Mouse (Mus musculus) heart, embryonic 14.5 days (tissue): ENCODE measurements around the gene Tmem178. TPM values are rescaled to one million over a fixed set of nuclear protein-coding genes. Genes with fewer than 3 reads are reported as not detected.

Experiments used
- ATAC-seq: fragments of 200-750 bp; cut with Nextera tagmentation; 2 replicates; pipeline ENCODE4 v1.8.0; 2017; ENCODE audit warnings: low read depth, moderate TSS enrichment; ENCODE audit not compliant: insufficient number of reproducible peaks, insufficient read depth, low FRiP score
- H3K27ac ChIP-seq, 2 experiments: fragments of 200-500 bp in 1 of 2; fragments of 300-500 bp in 1 of 2; sonication (generic) in 1 of 2; replicated peaks in 1 of 2; 2 replicates each; pipeline ENCODE4 v1.5.1; 2012 to 2014; ENCODE audit warnings: low read depth in 2 of 2, low read length in 2 of 2, control low read depth in 1 of 2, mild to moderate bottlenecking in 1 of 2, mixed read lengths in 1 of 2; ENCODE audit not compliant: control insufficient read depth in 1 of 2, insufficient read depth in 1 of 2
- H3K27me3 ChIP-seq: fragments of 300-500 bp; sonication (generic); 2 replicates; pipeline ENCODE4 v1.6.1; 2014; ENCODE audit warnings: mild to moderate bottlenecking, low read length, control low read depth; ENCODE audit not compliant: control insufficient read depth, insufficient read depth
- H3K36me3 ChIP-seq: fragments of 300-500 bp; sonication (generic); 2 replicates; pipeline ENCODE4 v1.6.1; 2014; ENCODE audit warnings: mild to moderate bottlenecking, control low read depth, low read length, mixed read lengths; ENCODE audit not compliant: control insufficient read depth, insufficient read depth
- H3K4me1 ChIP-seq, 2 experiments: fragments of 200-500 bp in 1 of 2; fragments of 300-500 bp in 1 of 2; sonication (generic) in 1 of 2; 2 replicates each; pipeline ENCODE4 v1.6.1; 2012 to 2014; ENCODE audit warnings: low read length in 2 of 2, control low read depth in 1 of 2, mixed read lengths in 1 of 2; ENCODE audit not compliant: control insufficient read depth in 2 of 2, insufficient read depth in 2 of 2
- H3K4me2 ChIP-seq: fragments of 300-500 bp; sonication (generic); 2 replicates; pipeline ENCODE4 v1.6.1; 2014; ENCODE audit warnings: mild to moderate bottlenecking, low read length
- H3K4me3 ChIP-seq, 2 experiments: fragments of 200-500 bp in 1 of 2; fragments of 300-500 bp in 1 of 2; sonication (generic) in 1 of 2; 2 replicates each; pipeline ENCODE4 v1.5.1; 2012 to 2014; ENCODE audit warnings: low read length in 2 of 2, mild to moderate bottlenecking in 2 of 2, control low read depth in 1 of 2, low read depth in 1 of 2, moderate library complexity in 1 of 2; ENCODE audit not compliant: control insufficient read depth in 1 of 2, insufficient read depth in 1 of 2
- H3K9ac ChIP-seq: fragments of 300-500 bp; sonication (generic); 2 replicates; pipeline ENCODE4 v1.6.1; 2014; ENCODE audit warnings: mild to moderate bottlenecking, low read length
- H3K9me3 ChIP-seq: fragments of 300-500 bp; sonication (generic); 2 replicates; pipeline ENCODE4 v1.6.1; 2016; ENCODE audit warnings: low read length, control low read depth; ENCODE audit not compliant: control insufficient read depth
- WGBS: fragments of 180-500 bp; shearing (Covaris S2); extraction: QIAGEN DNeasy Blood & Tissue Kit; methylation state at CpG from one replicate; pipeline ENCODE4 v1.1.7; 2014; 5-methylcytosine and 5-hydroxymethylcytosine counted together
- polyA plus RNA-seq: library from polyadenylated mRNA; unstranded; fragments of >200 nt; fragmentation: Nextera tagmentation; extraction: Ambion mirVana; gene quantifications from 2 replicates; pipeline ENCODE4 v1.2.1, GENCODE M21; 2014

The Tmem178 gene
- polyA plus RNA-seq, 1 experiment from 2014 or later, result 7.0 TPM

GRCm38 (mm10) chr17:81010844-81011685, 66.6 kb downstream of the Tmem178 start:
- no peak overlapping the region for H3K9ac ChIP-seq
- peak overlapping the region; percentile 31 for H3K4me2 ChIP-seq
- no peak overlapping the region for H3K4me3 ChIP-seq
- H3K27ac ChIP-seq, result peak overlapping the region in 1 of 2 experiments; percentile 38; a peak in 1 of 4 replicates
- 36% methylated on average over 18 of the region's 18 CpGs for WGBS
- no peak for ATAC-seq
- H3K4me1 ChIP-seq, result peaks cover 14 to 19% of the 10 kb centered on the region in 2 experiments
- H3K27me3 ChIP-seq, result no peaks in the 10 kb centered on the region
- H3K36me3 ChIP-seq, result no peaks in the 10 kb centered on the region
- no peaks in the 10 kb centered on the region for H3K9me3 ChIP-seq

DNA sequence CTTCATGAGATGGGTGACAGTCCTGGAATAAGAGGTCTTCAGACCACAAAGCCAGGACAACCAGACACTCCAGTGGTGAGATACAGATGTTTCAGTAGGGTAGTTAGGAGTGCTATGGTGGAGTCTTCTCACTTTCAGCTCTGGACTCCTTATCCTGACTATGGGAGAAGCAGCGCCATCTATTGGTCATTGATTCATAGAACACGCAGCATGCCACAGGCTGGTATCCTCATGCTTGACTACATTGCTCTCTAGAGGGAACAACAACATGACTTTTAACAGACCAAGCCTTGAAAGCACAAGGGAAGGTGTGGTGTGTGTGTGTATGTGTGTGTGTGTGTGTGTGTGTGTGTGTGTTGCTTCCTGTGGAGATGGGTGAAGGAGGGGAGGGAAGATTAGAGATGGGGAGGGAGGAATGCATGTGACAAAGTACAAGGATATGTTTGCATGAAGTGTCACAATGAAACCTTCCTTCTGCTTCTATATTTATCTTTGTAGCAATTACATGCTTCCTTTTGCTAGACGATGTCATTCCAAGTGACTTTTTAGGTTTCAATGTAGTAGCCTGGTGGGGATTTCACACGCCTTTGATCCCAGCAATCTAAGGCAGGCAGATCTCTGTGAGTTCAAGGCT, 71.5 kb downstream of the Tmem178 start:
- Histone ChIP-seq H3K4me2 (no peak overlapping the region), H3K9me3 (no peaks in the 10 kb centered on the region), H3K27me3 (no peaks in the 10 kb centered on the region), H3K36me3 (no peaks in the 10 kb centered on the region), H3K4me3 (no peak overlapping the region), H3K9ac (no peak overlapping the region), H3K27ac (peak overlapping the region in 1 of 2 experiments; percentile 35; a peak in 1 of 4 replicates), H3K4me1 (peaks cover 11 to 12% of the 10 kb centered on the region in 2 experiments)
- WGBS, result 35% methylated on average over 4 of the region's 4 CpGs
- 0 out of 2 replicates have a peak, but pooled peaks have one; percentile 40 for ATAC-seq

GRCm38 (mm10) chr17:81017132-81017531, 72.7 kb downstream of the Tmem178 start:
- Histone ChIP-seq H3K27ac (no peak overlapping the region), H3K4me2 (no peak overlapping the region), H3K4me1 (peaks cover 0 to 3% of the 10 kb centered on the region in 2 experiments; a peak in 1 of 4 replicates), H3K36me3 (no peaks in the 10 kb centered on the region), H3K4me3 (no peak overlapping the region), H3K9me3 (no peaks in the 10 kb centered on the region), H3K9ac (no peak overlapping the region), H3K27me3 (no peaks in the 10 kb centered on the region)
- no peak for ATAC-seq
- 55% methylated on average over 1 of the region's 1 CpGs for WGBS

- Histone ChIP-seq H3K4me3 (no peak overlapping the region), H3K27ac (no peak overlapping the region), H3K36me3 (peaks cover 67% of the 10 kb centered on the region), H3K4me1 (no peaks in the 10 kb centered on the region), H3K9ac (no peak overlapping the region), H3K4me2 (no peak overlapping the region), H3K27me3 (no peaks in the 10 kb centered on the region), H3K9me3 (no peaks in the 10 kb centered on the region)
- 96% methylated on average over 6 of the region's 6 CpGs for WGBS
- ATAC-seq, result no peak
Observed at GRCm38 (mm10) chr17:81027331-81027730, 82.9 kb downstream of the Tmem178 start.

- WGBS, result 85% methylated on average over 3 of the region's 3 CpGs
- Histone ChIP-seq H3K36me3 (peaks cover 59% of the 10 kb centered on the region), H3K27me3 (no peaks in the 10 kb centered on the region), H3K9ac (no peak overlapping the region), H3K27ac (no peak overlapping the region), H3K4me2 (no peak overlapping the region), H3K9me3 (no peaks in the 10 kb centered on the region), H3K4me3 (no peak overlapping the region), H3K4me1 (no peaks in the 10 kb centered on the region)
- ATAC-seq, result no peak
Observed at GRCm38 (mm10) chr17:81031830-81032442, 87.5 kb downstream of the Tmem178 start.

- Histone ChIP-seq H3K27me3 (no peaks in the 10 kb centered on the region), H3K9me3 (no peaks in the 10 kb centered on the region), H3K9ac (no peak overlapping the region), H3K4me3 (no peak overlapping the region), H3K4me2 (no peak overlapping the region), H3K27ac (no peak overlapping the region), H3K4me1 (no peaks in the 10 kb centered on the region), H3K36me3 (peaks cover 66% of the 10 kb centered on the region)
- no peak for ATAC-seq
- 47% methylated on average over 2 of the region's 2 CpGs for WGBS
Observed at GRCm38 (mm10) chr17:81032957-81033356, 88.5 kb downstream of the Tmem178 start.

GRCm38 (mm10) chr17:81035354-81035753, 90.9 kb downstream of the Tmem178 start:
- Histone ChIP-seq H3K36me3 (peaks cover 68% of the 10 kb centered on the region), H3K9ac (no peak overlapping the region), H3K27ac (no peak overlapping the region), H3K4me3 (no peak overlapping the region), H3K4me1 (no peaks in the 10 kb centered on the region), H3K4me2 (no peak overlapping the region), H3K9me3 (no peaks in the 10 kb centered on the region), H3K27me3 (no peaks in the 10 kb centered on the region)
- no peak for ATAC-seq
- WGBS, result 70% methylated on average over 5 of the region's 5 CpGs
